Mouse (Mus musculus) limb, embryonic 12.5 days (tissue): ENCODE data around the gene Ooep. TPM values are rescaled to one million over a fixed set of nuclear protein-coding genes. Genes with fewer than 3 reads are reported as not detected.
"Not testable (repeated sequence)": the region's sequence is repeated elsewhere in the genome, so short reads cannot be mapped to it uniquely, and the experiment has no call there.

Experiments used
- ATAC-seq: fragments of 200-750 bp; cut with Nextera tagmentation; 2 replicates; pipeline ENCODE4 v1.8.0; 2017; ENCODE audit warnings: low read depth, moderate TSS enrichment; ENCODE audit not compliant: insufficient number of reproducible peaks, insufficient read depth, low FRiP score, low TSS enrichment
- H3K27ac ChIP-seq: fragments of 300-500 bp; sonication (generic); 2 replicates; pipeline ENCODE4 v1.5.1; 2016; ENCODE audit warnings: mild to moderate bottlenecking, moderate library complexity
- H3K27me3 ChIP-seq: fragments of 300-500 bp; sonication (generic); 2 replicates; pipeline ENCODE4 v1.6.1; 2016; ENCODE audit warnings: mild to moderate bottlenecking, moderate library complexity
- H3K36me3 ChIP-seq: fragments of 300-500 bp; sonication (generic); 2 replicates; pipeline ENCODE4 v1.6.1; 2016; ENCODE audit warnings: mild to moderate bottlenecking, moderate library complexity
- H3K4me1 ChIP-seq: fragments of 300-500 bp; sonication (generic); replicated peaks from 2 replicates; pipeline ENCODE4 v1.6.1; 2016
- H3K4me2 ChIP-seq: fragments of 300-500 bp; sonication (generic); 2 replicates; pipeline ENCODE4 v1.6.1; 2016; ENCODE audit warnings: mild to moderate bottlenecking, moderate library complexity
- H3K4me3 ChIP-seq: fragments of 300-500 bp; sonication (generic); replicated peaks from 2 replicates; pipeline ENCODE4 v1.5.1; 2016; ENCODE audit warnings: mild to moderate bottlenecking
- H3K9ac ChIP-seq: fragments of 300-500 bp; sonication (generic); replicated peaks from 2 replicates; pipeline ENCODE4 v1.6.1; 2016; ENCODE audit warnings: mild to moderate bottlenecking, moderate library complexity
- H3K9me3 ChIP-seq: fragments of 300-500 bp; sonication (generic); 2 replicates; pipeline ENCODE4 v1.6.1; 2016; ENCODE audit warnings: mild to moderate bottlenecking, moderate library complexity
- WGBS: fragments of 180-500 bp; shearing (Covaris S2); methylation state at CpG from one replicate; pipeline ENCODE4 v1.1.7; 2016; 5-methylcytosine and 5-hydroxymethylcytosine counted together
- polyA plus RNA-seq: library from polyadenylated mRNA; unstranded; fragments of >200 nt; fragmentation: Nextera tagmentation; extraction: Ambion mirVana; gene quantifications from 2 replicates; pipeline ENCODE4 v1.2.1, GENCODE M21; 2016

Gene Ooep
- polyA plus RNA-seq, 1 experiment from 2014 or later: 2.5 TPM

DNA sequence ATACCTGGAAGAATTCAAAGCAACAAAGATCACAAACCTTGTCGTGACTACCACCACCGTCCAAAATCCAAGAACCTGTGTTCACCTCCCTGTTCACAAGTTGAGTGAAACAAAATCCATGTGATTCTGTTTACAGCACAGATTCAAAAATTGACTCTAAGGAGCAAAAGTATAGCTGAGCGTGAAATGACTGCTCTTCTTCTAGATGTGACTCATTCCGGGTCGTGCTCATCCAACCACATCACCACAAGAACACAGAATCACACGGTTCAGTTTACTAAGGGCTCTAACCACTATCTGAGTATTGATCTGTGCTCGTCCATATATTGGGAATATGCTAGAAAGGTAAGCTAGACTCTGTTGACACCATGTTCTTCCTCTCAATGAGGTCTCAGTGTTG is 8.4 kb upstream of the Ooep start:
- 87% methylated on average over 7 of the region's 7 CpGs for WGBS

DNA sequence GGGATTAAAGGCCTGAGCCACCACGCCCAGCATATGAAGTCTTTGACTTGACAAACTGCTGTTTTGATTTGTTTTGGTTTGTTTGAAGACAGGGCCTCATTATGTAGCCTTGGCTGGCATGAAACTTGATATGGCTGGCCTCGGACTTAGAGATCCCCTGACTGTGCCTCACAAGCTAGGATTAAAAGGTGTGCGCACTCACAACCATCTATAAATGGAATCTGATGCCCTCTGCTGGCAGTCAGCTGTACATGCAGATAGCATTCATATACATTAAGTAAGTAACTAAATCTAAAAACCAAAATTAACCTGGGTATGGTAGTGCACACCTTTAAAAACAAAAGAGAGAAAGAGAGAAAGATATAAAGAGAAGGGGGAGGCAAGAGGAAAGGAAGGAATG is 7.4 kb upstream of the Ooep start:
- H3K9ac ChIP-seq: no peak overlapping the region
- H3K27ac ChIP-seq: no peak overlapping the region
- WGBS: 50% methylated on average over 3 of the region's 3 CpGs
- H3K9me3 ChIP-seq: no peaks in the 10 kb centered on the region
- no peaks in the 10 kb centered on the region for H3K36me3 ChIP-seq
- no peak overlapping the region for H3K4me2 ChIP-seq
- ATAC-seq: no peak
- H3K27me3 ChIP-seq: peaks cover 2% of the 10 kb centered on the region; the same call in 1 of the 2 replicates
- H3K4me3 ChIP-seq: no peak overlapping the region
- no peaks in the 10 kb centered on the region for H3K4me1 ChIP-seq

More for the DNA sequence above, 8.4 kb upstream of the Ooep start:
- H3K36me3 ChIP-seq: no peaks in the 10 kb centered on the region
- no peak for ATAC-seq
- H3K27ac ChIP-seq: no peak overlapping the region
- no peak overlapping the region for H3K4me3 ChIP-seq
- H3K4me1 ChIP-seq: no peaks in the 10 kb centered on the region
- H3K27me3 ChIP-seq: peaks cover 12% of the 10 kb centered on the region
- H3K9ac ChIP-seq: no peak overlapping the region
- H3K4me2 ChIP-seq: no peak overlapping the region
- H3K9me3 ChIP-seq: no peaks in the 10 kb centered on the region

DNA sequence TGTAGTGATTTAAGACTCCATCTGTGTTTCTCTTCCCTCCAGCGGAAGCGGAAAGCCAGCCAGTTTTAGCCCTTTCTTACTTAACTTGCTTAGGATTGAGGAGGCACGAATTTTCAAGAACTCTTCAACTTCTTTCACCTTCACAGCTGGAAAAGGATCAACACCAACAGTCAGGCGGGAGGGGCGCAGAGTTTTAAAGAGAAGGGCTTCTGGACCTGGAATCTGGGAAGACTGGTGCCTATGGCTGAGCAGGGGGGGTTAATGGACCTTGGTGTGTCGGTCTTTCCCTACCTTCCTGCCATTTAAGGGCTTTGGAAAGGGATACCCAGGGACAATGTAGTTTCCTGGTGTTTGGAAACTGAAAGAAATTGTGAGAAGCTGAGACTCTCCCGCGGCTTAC is 979 bp downstream of the Ooep start:
- 30% methylated on average over 8 of the region's 8 CpGs for WGBS
- H3K4me3 ChIP-seq: peak overlapping the region; percentile 36
- no peak for ATAC-seq
- H3K27me3 ChIP-seq: peaks cover 16% of the 10 kb centered on the region
- no peak overlapping the region for H3K27ac ChIP-seq
- peak overlapping the region; percentile 50; the same call in 1 of the 2 replicates for H3K9ac ChIP-seq
- H3K9me3 ChIP-seq: no peaks in the 10 kb centered on the region
- peak overlapping the region; percentile 68 for H3K4me2 ChIP-seq
- H3K36me3 ChIP-seq: no peaks in the 10 kb centered on the region
- H3K4me1 ChIP-seq: peaks cover 10% of the 10 kb centered on the region

DNA sequence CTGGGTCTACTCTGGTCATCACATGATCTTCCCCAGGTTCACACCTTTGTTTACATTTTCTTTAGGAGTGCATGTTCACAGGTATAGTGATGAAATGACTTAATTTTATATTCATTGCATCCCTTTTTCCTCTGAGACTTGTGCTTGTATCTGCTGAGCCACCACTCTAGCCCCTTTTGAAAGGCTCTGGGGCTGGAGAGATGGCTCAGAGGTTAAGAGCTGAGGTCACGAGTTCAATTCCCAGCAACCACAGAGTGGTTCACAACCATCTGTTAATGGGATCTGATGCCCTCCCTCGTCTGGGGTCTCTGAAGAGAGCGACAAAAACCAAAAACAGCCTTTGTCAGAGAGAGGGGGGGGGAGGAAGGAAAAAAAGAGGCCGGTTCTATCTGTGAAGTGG is 3.0 kb downstream of the Ooep start:
- Histone ChIP-seq H3K4me3 (no peak overlapping the region), H3K4me1 (peaks cover 10% of the 10 kb centered on the region), H3K27ac (no peak overlapping the region), H3K36me3 (no peaks in the 10 kb centered on the region), H3K9ac (no peak overlapping the region), H3K27me3 (peaks cover 16% of the 10 kb centered on the region), H3K4me2 (no peak overlapping the region), H3K9me3 (no peaks in the 10 kb centered on the region)
- WGBS: 55% methylated on average over 4 of the region's 4 CpGs
- ATAC-seq: no peak

DNA sequence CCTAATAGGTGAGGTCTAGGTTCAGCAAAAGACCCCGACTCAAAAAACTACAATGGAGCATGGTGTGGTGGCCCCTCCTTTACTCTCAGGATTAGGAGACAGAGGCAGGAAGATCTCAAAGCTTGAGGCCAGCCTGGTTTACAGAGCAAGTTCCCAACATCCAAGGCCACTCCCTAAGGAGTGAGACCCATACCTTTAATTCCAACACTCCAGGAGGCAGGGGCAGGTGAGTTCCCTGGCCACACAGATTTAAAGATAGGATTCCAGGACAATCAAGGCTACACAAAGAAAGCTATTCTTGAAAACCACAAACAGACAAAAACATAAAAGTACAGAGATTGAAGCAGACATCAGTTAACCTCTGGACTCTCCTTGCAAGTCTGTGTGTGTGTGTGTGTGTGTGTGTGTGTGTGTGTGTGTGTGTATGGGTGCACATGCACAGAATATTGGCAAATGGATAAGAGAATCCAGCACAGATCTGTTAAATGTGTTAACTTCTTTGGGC is 3.6 kb downstream of the Ooep start:
- no peaks in the 10 kb centered on the region for H3K36me3 ChIP-seq
- H3K27ac ChIP-seq: no peak overlapping the region
- peaks cover 10% of the 10 kb centered on the region for H3K4me1 ChIP-seq
- no peak overlapping the region for H3K9ac ChIP-seq
- WGBS: 76% methylated on average over 1 of the region's 1 CpGs
- H3K27me3 ChIP-seq: peaks cover 12% of the 10 kb centered on the region
- H3K4me2 ChIP-seq: no peak overlapping the region
- H3K4me3 ChIP-seq: no peak overlapping the region
- H3K9me3 ChIP-seq: no peaks in the 10 kb centered on the region
- ATAC-seq: no peak

DNA sequence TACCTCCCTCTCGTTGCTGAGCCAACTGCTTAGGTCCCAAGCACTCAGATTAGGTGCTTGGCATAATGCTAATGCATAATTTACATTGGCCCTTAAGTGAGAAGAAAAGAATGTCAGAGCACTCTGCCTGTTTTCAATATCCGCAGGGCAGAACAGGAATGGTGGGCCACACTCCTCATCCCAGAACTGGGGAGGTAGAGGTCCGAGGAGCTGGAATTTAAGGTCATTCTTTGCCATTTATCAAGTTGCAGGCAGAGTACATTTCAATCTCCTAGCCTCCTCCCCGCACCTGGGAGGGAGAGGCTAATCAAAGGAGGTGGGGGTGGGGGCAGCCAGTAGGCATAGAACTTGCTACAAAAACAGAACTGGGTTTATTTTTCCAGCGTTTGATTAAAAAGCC is 4.1 kb downstream of the Ooep start:
- Histone ChIP-seq H3K9ac (no peak overlapping the region), H3K27ac (no peak overlapping the region), H3K4me2 (no peak overlapping the region), H3K9me3 (no peaks in the 10 kb centered on the region), H3K36me3 (no peaks in the 10 kb centered on the region), H3K27me3 (peaks cover 11% of the 10 kb centered on the region), H3K4me3 (no peak overlapping the region), H3K4me1 (peaks cover 10% of the 10 kb centered on the region)
- WGBS: 45% methylated on average over 5 of the region's 5 CpGs
- no peak for ATAC-seq

DNA sequence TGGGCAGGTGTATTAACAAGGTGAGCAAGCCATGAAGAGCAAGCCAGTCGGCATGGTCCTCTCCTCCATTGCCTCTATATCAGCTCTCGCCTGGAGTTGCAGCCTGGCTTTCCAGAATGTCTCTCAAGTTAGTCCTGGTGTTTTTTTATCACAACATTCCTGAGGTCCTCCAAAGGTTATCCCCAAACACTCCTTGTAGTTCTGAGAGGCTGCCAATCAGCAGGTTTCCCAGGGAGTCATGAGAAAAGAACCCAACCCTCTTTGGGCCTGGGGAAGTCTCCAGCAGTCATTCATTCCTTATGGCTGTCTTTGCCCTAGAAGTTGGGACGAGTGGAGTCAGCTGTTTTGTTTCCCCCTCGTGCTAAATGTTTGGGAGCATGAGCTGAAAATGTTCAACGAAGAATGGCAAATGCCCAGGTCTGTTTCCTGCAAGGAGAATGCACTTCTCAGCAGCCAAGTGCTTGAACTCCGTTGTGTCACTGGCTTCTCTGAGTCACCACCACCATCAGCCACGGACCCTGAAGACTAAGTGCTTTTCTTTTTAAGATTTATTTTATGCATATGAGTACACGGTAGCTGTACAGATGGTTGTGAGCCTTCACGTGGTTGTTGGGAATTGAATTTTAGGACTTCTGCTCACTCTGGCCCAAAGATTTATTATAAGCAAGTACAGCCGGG is 5.6 kb downstream of the Ooep start:
- no peak for ATAC-seq
- 82% methylated on average over 10 of the region's 10 CpGs for WGBS
- Histone ChIP-seq H3K27ac (no peak overlapping the region), H3K9me3 (no peaks in the 10 kb centered on the region), H3K36me3 (no peaks in the 10 kb centered on the region), H3K4me1 (peaks cover 2% of the 10 kb centered on the region), H3K27me3 (peaks cover 4% of the 10 kb centered on the region; the same call in 1 of the 2 replicates), H3K9ac (no peak overlapping the region), H3K4me3 (no peak overlapping the region), H3K4me2 (no peak overlapping the region)

DNA sequence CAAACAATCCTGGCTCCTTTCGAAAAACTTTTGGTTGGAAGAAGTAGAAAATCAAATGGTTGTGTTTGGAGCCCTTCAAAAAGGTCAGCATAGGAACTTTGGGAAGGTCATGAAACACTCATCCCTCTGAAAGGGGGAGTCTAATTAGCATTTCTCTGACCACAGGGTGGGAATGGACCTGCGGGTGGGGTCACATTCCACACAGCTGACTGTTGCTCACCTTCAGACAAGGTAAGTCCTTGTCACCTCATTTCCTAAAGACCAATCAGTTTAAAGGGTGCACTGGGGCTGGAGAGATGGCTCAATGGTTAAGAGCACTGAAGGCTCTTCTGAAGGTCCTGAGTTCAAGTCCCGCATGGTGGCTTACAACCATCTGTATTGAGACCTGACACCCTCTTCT is 7.1 kb downstream of the Ooep start:
- Histone ChIP-seq H3K9me3 (no peaks in the 10 kb centered on the region), H3K9ac (no peak overlapping the region), H3K27me3 (no peaks in the 10 kb centered on the region), H3K27ac (no peak overlapping the region), H3K36me3 (no peaks in the 10 kb centered on the region), H3K4me1 (no peaks in the 10 kb centered on the region), H3K4me3 (no peak overlapping the region), H3K4me2 (no peak overlapping the region)
- ATAC-seq: no peak
- WGBS: 93% methylated on average over 3 of the region's 3 CpGs

DNA sequence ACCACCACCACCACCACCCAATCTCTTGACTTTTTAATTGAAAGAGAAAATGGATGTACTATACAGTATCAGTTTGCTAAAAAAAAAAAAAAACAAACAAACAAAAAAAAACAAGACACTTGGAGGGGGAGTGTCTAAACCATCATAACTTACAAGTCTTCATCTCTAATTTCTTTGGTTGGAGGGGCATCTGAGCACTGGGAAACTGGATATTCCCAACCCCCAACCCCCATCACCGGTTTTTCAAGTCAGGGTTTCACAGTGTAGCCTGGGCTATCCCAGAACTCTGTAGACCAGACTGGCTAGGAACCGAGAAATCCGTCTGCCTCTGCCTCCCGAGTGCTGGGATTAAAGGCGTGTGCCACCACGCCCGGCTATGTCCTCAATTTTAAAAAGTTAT is 8.7 kb downstream of the Ooep start:
- no peaks in the 10 kb centered on the region for H3K36me3 ChIP-seq
- H3K9ac ChIP-seq: no peak overlapping the region
- H3K27ac ChIP-seq: no peak overlapping the region
- no peaks in the 10 kb centered on the region for H3K27me3 ChIP-seq
- no peaks in the 10 kb centered on the region for H3K9me3 ChIP-seq
- 85% methylated on average over 7 of the region's 7 CpGs for WGBS
- no peaks in the 10 kb centered on the region for H3K4me1 ChIP-seq
- no peak for ATAC-seq
- no peak overlapping the region for H3K4me3 ChIP-seq
- no peak overlapping the region for H3K4me2 ChIP-seq

DNA sequence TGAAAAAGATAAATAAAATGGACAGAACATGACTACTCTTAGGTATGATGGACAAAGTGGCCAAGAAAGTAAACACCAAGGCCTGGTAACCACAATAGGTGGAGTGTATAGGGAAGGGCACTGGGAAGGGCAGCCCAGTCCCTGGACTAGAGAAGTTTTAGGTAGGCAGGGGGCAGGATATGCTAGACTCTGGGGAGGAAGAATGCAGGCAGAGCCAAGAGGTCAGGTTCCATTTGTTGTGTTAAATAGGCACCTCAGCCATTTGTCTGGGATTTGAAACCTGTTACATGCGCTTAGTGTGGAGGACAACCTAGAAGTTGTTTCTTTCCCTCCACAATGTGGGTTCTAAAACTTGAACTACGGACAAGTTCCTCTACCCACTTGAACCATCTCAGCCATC is 9.2 kb downstream of the Ooep start:
- Histone ChIP-seq H3K4me3 (no peak overlapping the region), H3K36me3 (no peaks in the 10 kb centered on the region), H3K9ac (no peak overlapping the region), H3K27me3 (no peaks in the 10 kb centered on the region), H3K9me3 (no peaks in the 10 kb centered on the region), H3K27ac (no peak overlapping the region), H3K4me1 (no peaks in the 10 kb centered on the region), H3K4me2 (no peak overlapping the region)
- WGBS: 83% methylated on average over 2 of the region's 2 CpGs
- no peak for ATAC-seq

DNA sequence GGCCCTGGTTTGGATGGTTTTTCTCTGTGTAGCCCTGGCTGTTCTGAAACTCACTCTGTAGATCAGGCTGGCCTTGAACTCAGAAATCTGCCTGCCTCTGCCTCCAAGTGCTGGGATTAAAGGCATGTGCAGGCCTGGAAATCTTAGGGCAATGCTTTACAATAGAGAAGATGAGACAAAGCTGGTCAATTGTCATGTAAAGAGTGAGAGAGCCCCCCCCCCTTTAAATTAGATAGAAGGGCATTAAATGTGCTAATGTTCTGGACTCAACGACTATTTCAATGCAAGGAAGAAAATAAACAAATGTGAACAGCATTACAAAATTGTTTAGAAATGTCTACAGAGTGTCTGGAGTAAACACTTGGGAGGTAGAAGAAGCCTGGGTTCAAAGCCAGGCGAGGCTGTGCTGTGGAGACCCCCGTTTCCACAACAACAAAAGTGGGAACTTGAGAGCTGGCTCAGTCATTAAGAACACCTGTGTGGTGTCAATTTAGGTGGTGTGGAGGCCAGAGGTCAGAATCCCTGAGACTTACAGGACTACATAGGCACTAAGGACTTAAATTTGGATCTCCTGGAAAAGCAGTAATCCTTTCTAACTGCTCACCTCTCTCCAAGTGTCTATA is 9.7 kb downstream of the Ooep start:
- Histone ChIP-seq H3K9me3 (no peaks in the 10 kb centered on the region), H3K27ac (no peak overlapping the region), H3K27me3 (no peaks in the 10 kb centered on the region), H3K4me2 (no peak overlapping the region), H3K4me1 (no peaks in the 10 kb centered on the region), H3K9ac (no peak overlapping the region), H3K4me3 (no peak overlapping the region), H3K36me3 (no peaks in the 10 kb centered on the region)
- 66% methylated on average over 3 of the region's 3 CpGs for WGBS
- ATAC-seq: no peak

DNA sequence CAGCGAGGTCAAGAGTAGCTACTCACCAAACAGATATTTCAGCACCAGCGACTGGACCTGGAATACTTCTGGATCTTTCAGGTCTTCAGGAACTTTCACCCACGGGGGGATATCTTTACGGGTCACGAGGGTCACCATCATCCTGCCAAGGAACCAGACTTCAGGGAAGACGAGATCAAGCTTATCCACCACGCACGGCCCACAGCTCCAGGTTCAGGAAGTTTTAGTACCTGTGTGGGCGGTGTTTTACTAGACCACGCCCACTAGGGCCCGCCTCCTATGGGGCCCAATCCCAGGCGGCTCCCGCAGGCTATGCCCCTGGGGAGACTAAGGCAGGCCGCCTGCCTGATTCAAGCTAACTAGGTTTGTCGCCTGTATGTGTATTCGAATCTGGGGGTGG is 10.6 kb downstream of the Ooep start, which contains the start of gene Dppa5a:
TSS of gene Dppa5a (minus strand) at position 219 of the 400 bp plus-strand sequence.
- not testable (repeated sequence) for H3K9me3 ChIP-seq, H3K9ac ChIP-seq, ATAC-seq, H3K4me1 ChIP-seq, H3K27ac ChIP-seq, H3K4me3 ChIP-seq, H3K4me2 ChIP-seq, H3K27me3 ChIP-seq, H3K36me3 ChIP-seq
- 90% methylated on average over 16 of the region's 16 CpGs for WGBS
